15 mouse cellular contexts compared by ENCODE assay signal in the genomic region with DNA sequence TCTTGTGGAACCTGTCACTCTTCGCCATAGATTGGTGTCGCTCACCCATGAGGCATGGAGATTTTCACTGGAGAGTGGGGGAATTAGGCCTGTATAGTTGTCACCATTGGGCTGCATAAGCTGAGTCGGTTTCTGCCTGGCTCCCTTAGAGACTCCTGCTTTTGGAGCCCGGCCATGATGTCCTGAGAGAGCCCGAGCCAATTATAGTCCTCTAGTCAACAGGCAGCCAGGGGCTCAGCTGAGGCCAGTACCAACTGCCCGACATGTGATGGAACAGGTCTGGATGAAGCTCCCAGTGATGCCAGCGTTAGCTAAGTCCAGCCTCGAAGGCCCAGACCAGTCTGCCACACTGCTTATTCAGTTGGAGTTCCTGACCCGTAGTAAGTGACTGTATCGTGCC. TPM values are rescaled to one million over a fixed set of nuclear protein-coding genes. Genes with fewer than 3 reads are reported as not detected.
DNase-seq lines count a peak whose midpoint lies in the region; TF ChIP-seq lines count a peak whose summit lies in the region.
"Had no signal": no experiment of that assay in that cellular context is flagged by ENCODE, and none has a peak within 500 bp of the region (broad histone marks: within the 10 kb centered on the region; RNA-seq: fewer than 3 reads in every experiment).

No protein-coding gene starts in this region.

- no peak overlapping the region for H3K4me3 ChIP-seq in lung, adult 2 months (replicated peaks; ENCODE audit: extremely low read depth, low read depth, low read length)
- H3K4me3 ChIP-seq: erythroblast, embryonic 14.5 days; hindbrain, embryonic 10.5 days; limb, embryonic 12.5 days; neural tube, embryonic 12.5 days had no signal

- intact Hi-C loops in heart, postnatal 10 days (cut with DNase I): no loop called here

- DNase-seq in layer of hippocampus, postnatal 10 days (ENCODE audit: low spot score in 2 of 2): peak; percentile 36 to 55
- DNase-seq in layer of hippocampus, adult 9-10 months (ENCODE audit: low spot score): no peak
- peak; percentile 9 for DNase-seq in cerebellum, adult 9-11 months
- peak; percentile 84 for DNase-seq in gastrocnemius, adult 18-20 months (ENCODE audit: low spot score)
- DNase-seq in heart, postnatal 10 days: peak; percentile 82 to 87
- DNase-seq in spleen, postnatal 4 days (ENCODE audit: low spot score in 2 of 2): no peak
- no peak for DNase-seq in lung, adult 2 months
- DNase-seq: embryo, embryonic 11 days; kidney, adult 2 months; liver, postnatal 0 days; retina, postnatal 1 day had no signal

- no peak for TF ChIP-seq POLR2A in lung, adult 2 months (IDR thresholded peaks at IDR 0.05; ENCODE audit: borderline replicate concordance, extremely low read depth, low read depth, low read length)

- TF ChIP-seq CTCF in lung, adult 2 months (IDR thresholded peaks at IDR 0.05; ENCODE audit: insufficient read depth, low read length): no peak

- no peaks in the 10 kb centered on the region for H3K4me1 ChIP-seq in lung, adult 2 months (ENCODE audit: control insufficient read depth, insufficient read depth, low read length)
- H3K4me1 ChIP-seq: hindbrain, embryonic 10.5 days; neural tube, embryonic 12.5 days had no signal

- 75% methylated on average over 10 of the region's 10 CpGs for WGBS in lung, adult 2 months

RNA-seq across cellular contexts. Expression of gene Akr1b3, which starts 29.2 kb away (rescaled TPM):
- 10 to 100 TPM; 47.0 to 47.1 TPM for total RNA-seq in layer of hippocampus, postnatal 10 days (2021)
- 100 to 1,000 TPM; 171 to 189 TPM for total RNA-seq in gastrocnemius, adult 18-20 months (2021)
- total RNA-seq in heart, postnatal 10 days (2021): 100 to 1,000 TPM; 196 to 211 TPM
- 129 and 153 TPM in 2 replicates for polyA plus RNA-seq in lung, adult 2 months (2012; rRNA removed)

Comparison
In these comparisons a context has a peak if more than half of its experiments do, and no peak if none do; other contexts are left out.
1. DNase-seq: peak in layer of hippocampus, postnatal 10 days (2 of 2), cerebellum, adult 9-11 months (single experiment), gastrocnemius, adult 18-20 months (single experiment) and heart, postnatal 10 days (2 of 2); none in layer of hippocampus, adult 9-10 months (single experiment), spleen, postnatal 4 days (0 of 2) and lung, adult 2 months (single experiment).